Mouse (Mus musculus) liver, embryonic 14.5 days (tissue): ENCODE results near the gene Larp7.

Source experiments
- CTCF ChIP-seq: IDR thresholded peaks from 2 replicates; pipeline ENCODE4 v1.5.1; 2016; ENCODE audit warnings: antibody characterized with exemption, low read depth, control low read depth
- EP300 ChIP-seq: IDR thresholded peaks from 2 replicates; pipeline ENCODE4 v1.6.1; 2016; ENCODE audit warnings: antibody characterized with exemption, low read depth

DNA sequence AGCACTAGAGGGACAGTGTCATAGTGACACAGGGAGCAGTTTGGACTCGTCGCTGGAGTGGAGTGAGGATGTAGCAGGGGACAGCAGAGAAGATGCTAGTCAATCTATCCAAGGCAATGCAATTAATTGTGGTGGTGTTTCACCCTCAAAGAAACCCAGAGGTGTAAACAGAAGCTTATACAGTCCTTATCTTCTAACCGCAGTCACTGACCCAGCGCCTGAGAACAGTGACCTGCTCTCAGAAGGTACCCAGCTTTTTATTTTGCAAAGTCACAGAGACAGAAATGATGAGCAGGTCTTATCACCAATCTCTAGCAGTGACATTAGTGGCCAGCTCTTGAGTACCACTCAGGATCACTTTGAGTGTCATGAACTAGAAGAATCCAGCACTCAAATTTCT, 9.8 kb upstream of the Larp7 start:
- no peak for TF ChIP-seq CTCF
- TF ChIP-seq EP300, result no peak
